Mouse (Mus musculus) brain, embryonic 18.5 days (tissue): ENCODE measurements at regions not wholly inside any gene's neighbourhood (a gene's known extent, or its start where the extent isn't known, plus 50 kb on each side); places are given as distances from the start of the nearest gene placed in this dataset.

Source experiments
- DNase-seq: peaks from one replicate; pipeline ENCODE4 v3.0.0-alpha.2; 2012; ENCODE audit warnings: low read depth, low spot score

DNA sequence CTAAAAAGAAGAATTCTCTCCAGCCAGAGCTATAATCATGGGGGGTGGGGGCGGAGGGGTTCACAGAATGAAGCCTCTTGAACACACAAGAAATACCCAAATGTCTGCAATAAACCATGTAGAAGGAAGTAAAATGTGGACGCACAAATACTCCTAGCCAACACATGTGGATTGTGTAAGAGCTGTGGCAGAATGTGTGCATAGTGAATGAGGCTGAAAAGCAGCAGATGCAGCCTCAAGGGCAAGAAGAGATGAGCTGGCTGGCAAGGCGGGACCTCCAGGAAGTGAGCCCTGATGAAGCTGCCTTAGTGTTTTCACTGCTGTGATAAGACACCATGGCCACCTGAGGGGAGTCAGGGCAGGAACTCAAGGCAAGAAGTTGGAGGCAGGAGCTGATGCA lies 53.3 kb upstream of the Arhgap28 start:
- DNase-seq, result no peak

DNA sequence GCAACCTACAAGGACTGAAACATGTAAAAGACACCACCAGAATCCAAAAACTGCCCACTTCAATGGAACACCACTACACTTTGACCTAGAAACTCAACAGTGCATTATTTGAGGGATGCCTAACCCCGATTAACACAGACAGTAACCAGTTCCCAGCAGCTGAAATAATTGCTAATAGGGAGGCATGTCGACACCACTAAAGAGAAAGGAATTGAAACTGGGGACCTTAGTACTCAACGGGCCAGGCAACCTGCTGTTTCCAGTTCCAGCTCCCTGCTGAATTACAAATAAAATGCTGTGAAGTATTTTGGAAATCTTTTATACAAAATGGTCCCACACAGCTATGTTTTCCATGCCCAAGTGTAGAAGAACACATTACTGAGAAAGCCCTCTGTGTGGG lies 56.5 kb upstream of the Arhgap28 start:
- DNase-seq, result no peak

DNA sequence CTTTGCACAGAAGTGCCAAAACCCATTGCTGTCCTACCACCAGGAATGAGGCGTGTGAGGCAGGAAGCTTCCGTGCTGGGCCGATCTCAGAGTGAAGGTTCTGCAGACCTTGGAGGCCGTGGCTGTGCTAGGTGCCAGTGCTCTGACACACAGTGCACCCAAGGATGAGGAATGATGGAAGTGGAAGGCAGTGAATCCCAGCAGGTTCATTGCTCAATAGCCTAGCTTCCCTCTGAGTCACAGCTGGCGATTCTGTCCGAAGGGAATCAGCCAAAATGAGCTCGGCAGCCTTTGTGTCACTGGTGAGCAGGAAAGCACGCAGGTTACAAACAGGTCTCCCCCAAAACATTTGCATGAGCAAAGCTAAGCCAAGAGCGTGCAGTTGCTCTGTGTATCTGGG lies 61.8 kb upstream of the Arhgap28 start:
- DNase-seq, result no peak

DNA sequence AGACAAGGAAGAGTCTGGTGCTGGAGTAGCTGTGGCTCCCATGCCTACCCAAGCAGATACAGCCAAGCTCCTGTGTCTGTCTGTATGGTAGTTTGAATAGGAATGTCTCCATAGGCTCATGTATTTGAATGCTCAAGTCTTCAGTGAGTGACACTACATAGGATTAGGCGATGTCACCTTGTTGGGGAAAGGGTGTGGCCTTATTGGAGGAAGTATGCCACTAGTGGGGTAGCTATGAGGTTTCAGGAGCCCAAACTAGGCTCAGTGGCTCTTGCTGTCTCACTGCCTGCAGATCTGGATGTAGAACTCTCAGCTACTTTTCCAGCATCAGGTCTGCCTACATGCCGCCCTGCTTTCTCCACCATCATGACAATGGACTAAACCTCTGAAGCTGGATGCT lies 62.3 kb upstream of the Arhgap28 start:
- DNase-seq, result no peak

DNA sequence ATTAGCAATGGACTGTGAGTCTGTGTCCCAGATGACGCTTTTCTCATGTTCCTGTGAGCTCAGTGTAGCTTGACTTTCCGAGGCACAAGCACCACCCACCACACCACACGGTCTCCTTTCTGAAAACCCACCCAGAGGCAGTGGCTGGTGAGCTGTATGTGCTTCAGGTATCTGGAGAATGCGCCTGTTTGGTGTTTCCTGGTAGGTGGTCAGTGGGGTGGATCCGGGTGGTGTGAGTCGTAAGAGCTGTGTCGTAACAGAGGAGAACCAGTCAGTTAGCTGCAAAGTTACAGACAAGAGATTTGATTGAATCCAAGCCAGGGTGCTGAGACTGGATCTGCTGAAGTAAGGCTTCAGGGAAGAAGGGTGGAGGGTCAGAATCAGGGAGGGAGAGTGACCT lies 65.1 kb upstream of the Arhgap28 start:
- DNase-seq, result no peak

DNA sequence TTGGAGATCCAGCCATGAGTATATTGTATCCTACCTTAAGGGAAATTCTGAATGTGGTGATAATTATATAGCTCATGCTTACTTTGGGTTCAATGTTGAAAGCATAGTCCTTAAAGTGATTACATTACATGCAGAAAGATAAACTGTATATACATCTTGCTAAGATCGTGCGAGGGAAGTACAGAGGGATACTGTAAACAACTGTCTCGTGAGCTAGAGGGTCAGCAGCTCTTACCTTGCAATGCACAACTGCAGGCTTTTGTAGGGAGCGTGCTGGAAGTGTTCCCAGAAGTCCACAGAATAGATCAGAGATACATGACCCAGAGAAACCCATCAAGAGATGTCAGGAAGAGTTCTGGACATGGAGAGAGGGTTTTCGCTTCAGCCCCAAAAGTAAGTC lies 65.6 kb upstream of the Arhgap28 start:
- no peak for DNase-seq

DNA sequence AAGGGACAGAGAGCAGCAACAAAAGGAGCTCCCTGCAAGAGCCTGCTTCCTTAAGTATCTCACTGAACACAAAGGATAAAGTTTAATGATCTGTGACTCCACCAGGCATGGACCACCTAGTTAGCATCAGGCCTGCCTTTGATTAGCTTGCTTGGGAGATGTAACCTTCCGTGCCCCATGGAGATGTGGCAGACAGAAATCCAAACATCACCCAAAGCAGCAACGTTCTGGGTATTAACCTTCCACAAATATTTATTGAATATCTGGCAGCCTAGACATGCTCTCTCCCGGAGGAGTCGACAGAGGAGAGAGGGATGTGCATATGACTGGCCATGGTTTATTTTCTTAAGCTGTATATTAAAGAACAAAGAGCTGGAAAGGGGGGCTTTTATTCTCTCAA lies 67.6 kb upstream of the Arhgap28 start:
- DNase-seq, result no peak

DNA sequence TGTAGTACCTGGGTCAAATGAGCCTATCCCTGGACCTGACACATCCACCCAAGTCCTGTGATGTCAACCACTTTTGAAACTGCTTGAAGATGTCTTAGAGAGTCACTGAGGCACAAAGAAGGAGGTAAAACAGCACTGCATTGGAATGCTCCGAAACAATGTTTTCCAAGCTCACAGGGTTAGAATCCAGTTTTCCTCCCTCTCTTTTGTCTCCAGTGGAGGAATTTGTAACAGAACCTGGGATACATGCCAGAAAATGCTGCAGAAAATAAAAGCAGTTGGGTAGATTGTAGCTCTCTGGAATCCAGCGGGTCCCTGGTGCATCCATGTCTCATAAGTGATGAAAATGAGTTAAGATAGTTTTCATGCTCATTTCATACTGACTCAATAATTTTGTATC lies 71.8 kb upstream of the Arhgap28 start:
- DNase-seq, result no peak

DNA sequence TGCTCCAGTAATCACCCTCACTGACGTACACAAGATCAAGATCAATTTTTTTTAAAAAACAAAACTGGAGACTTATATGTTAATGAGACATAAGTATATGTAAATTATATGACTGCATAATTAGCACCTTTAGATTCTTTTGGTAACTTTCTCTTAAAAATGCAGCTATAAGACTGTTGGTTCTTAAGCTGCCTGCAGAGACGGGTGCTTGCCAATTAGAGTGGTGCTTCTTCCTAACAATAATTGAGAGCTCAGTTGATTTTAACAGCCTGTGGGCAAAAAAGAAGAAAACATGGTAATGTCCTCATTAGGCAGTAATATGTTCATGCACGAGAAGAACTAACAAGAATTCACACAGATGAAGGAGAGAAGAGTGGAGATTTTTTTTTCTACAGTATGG lies 74.8 kb upstream of the Arhgap28 start:
- peak; percentile 60 for DNase-seq

DNA sequence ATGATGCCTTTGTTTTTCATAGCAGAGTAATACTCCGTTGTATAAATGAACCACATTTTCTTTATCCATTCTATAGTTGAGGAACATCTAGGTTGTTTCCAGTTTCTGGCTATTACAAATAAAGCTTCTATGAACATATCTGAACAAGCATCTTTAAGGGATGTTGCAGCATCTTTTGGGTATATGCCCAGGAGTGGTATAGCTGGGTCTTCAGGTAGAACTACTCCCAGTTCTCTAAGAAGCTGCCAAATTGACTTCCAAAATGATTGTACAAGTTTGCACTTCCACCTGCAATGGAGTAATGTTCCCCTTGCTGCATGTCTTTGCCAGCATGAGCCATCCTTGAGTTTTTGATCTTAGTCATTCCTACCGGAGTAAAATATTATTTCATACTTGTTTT lies 80.5 kb upstream of the Arhgap28 start:
- DNase-seq, result no peak

DNA sequence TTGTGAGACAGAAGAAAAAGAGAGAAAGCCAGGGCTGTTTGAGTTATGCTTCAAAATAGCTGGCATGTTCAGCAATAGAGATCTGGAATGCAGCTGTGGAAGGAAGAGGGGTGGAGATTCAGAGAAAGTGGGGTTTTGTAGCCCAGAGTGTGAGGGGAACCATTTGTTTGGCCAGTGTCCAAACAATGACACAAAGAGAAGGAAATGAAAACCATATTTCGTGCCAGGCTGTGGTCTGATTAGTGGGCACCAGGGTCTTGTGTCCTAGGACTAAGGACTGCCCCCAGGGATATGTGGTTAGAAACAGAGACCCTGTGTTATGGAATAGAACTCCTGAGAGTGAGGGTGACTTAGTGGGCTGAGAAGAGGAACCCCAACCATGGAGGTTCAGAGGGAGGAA lies 83.2 kb upstream of the Arhgap28 start:
- no peak for DNase-seq

DNA sequence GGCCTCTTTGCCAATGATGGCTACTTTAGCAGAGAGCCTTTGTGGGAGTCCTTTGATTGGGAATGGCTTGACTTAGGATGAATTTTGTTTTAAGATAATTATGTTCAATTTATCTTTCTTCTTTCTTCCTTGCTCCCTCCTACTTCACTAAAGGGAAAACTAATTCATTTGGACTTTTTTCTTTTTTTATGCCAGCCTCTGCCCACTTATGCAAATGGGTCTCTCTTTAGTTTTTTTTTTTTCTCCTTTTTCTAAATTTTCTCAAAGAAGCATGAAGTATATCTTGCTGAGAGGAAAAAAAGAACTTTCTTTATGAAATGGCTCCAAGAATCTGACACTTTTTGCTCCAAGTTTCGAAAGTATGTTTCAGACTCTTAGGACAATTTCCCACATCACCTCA lies 85.3 kb upstream of the Arhgap28 start:
- DNase-seq, result no peak

DNA sequence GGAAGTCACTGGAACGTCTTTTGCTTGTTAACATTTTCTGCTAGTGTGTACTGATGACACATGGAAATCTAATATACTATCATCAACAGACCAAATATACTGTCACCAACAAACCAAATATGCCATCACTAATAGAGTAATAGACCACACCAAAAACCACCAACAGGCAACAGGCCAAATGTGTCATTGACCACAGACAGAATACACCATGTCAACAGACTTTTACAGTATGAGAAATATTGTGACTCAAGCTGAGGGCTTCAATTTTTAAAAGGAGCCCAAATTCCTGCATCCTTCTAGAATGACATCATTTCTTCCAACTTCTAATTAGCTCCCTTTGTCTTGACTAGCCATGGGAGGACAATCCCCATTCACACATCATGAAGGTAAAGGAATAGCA lies 85.9 kb upstream of the Arhgap28 start:
- no peak for DNase-seq

DNA sequence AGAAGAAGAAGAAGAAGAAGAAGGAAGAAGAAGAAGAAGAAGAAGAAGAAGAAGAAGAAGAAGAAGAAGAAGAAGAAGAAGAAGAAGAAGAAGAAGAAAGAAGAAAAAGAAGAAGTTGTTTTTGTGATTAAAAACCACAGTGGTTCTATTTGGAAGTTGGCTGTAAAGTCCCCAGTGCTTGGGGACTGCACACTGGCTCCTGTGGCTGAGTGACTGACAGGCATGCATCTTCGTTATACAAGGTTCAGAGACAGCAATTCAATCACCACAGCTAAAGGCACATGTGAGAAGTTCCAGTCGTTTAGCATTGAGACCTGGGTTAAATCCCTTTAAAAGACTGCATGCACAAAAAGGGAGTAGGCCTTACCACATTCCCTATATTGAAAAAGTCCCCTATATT lies 93.1 kb upstream of the Arhgap28 start:
- DNase-seq, result no peak

DNA sequence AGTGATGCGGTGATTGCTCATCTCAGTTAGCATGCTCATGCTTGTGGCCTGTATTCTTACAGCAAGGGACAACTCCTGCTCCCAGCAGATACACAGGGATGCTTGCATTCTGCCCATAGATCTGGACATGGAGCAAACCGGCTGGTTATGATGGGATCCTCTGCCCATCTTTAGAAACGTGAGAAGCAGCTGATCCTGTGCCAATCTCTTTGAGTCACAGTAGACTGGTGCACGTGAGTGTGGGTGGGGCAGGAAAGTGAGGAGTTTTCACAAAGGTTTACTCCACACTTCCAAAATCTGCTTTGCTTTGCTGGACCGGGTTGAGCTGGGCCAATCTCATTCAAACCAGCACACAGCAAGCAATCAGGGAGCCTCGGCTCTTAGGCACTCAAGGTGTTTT lies 93.5 kb upstream of the Arhgap28 start:
- DNase-seq, result no peak

DNA sequence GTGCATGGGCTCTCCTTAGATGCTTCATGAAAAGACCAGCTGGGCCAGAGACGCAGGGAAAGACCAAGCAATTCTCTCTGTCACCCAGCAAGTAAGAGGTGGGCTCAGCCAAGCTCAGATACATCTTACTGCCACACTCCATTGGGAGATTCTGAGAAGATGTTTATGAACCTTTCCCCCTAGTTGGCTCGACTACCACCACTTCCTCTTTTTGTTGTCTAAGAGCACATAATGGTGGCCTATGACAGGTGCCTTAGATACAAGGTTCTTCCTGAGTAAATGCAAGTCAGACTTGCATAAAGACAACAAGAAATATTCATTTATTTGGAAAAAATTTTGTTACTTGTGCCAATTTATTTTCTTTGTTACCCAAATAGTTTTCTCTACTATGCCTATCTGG lies 96.2 kb upstream of the Arhgap28 start:
- DNase-seq, result no peak

DNA sequence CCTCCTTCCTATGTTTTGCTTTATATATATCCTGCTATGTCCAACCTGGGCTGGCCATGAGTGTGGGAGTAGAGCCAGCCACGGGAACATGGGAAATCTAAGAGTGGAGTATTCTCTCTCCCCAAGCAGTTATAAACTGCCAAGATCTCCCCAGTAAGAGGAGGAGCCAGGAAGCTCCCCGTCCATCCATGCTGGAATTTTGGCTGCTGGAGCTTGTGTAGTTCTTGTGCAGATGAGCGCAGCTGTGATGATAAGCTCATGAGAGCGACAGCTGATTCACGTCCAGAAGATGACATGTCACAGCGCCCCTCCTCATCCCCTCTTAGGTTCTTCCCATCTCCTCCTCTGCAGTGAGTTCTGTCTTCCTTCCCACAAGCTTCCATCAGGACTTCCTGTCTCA lies 99.4 kb upstream of the Arhgap28 start:
- no peak for DNase-seq

DNA sequence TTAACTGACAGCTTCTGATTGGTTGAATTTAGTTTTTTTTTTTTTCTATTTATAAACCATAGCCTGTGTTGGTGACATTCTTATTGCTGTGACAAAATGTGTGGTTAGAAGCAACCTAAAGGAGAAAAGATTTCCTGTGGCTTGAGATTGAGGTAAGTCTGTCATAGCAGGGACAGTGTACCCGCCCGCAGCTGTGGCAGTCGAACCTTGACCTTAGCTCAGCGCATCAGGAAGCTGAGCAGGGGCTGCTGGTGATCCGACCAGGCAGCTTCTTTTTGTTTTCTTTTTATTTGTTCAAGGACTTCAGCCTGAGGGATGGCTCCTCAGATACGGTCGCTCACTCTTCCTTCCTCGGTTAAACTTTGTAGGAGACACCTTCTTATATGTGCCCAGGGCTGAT lies 102.4 kb upstream of the Arhgap28 start:
- no peak for DNase-seq

DNA sequence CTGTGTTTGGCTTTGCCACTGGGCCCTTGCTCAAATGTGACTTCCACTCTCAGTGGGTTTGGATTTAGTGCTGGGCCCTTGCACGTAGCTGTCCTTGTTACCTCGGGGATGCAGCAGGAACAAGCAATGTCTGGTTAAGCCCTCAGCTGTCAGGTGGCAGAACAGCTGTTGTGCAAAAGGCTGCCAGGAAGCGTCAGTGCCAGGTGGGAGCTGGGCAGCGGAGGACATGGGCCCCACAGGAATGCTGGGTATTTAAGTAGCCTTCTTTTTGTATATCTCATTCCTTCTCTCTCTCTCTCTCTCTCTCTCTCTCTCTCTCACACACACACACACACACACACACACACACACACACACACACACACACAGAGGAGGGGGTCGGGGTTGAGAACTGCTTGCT lies 104.0 kb upstream of the Arhgap28 start:
- DNase-seq, result no peak

DNA sequence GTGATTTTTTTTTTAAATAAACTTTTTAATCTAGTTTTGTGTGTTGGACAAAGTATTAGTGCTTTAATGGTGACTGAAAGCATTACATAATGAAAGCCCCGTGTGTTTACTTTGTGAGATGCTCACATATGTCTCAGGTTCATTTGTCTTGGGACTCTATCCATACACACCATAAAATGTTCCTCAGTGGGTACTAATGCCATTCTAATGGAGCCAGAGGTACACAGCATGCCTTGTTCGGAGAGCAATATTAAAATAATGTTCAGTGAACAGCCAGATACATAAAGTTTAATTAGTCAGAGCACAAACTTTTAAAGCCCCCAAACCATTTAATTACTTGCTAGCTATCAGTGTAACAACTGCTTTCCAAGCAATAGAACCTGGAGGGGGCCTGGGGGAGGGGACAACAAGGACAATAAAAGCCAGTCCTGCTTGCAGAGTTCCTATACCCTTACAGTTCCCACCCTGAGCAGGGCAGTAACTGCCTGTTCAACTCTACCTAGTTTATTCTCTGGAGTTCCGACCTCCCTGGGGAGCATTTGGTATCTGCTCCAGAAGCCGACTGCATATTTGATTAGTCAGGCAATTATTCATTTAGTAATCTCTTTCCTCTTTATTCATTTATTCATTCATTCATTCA lies 108.0 kb upstream of the Arhgap28 start:
- no peak for DNase-seq

DNA sequence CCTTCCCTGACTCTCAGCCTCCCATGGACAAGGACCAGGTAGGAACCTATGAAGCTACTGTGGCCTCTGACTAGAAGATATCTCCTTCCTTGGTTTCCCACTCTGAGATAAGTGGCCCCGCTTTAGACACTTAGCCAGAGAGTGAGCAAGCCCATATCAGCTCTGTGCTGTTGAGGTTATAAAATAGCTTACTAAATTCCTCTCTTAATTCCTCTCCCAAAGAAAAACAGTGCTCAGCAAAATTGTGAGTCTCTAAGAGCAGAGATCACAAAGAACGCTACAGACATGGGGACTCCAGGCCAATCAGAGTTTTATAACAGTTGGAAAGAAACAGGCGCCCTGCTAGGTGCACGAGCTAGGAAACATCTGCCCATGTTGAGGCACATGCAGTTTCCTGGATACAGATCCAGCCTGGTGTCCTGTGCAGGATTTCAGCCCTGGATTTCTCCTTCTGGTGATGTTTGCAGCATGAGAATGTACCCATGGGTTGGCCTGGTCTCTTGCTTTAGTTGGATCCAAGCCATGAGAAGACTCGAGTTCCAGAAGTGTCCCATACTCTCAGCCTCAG lies 108.9 kb upstream of the Arhgap28 start:
- DNase-seq, result no peak

DNA sequence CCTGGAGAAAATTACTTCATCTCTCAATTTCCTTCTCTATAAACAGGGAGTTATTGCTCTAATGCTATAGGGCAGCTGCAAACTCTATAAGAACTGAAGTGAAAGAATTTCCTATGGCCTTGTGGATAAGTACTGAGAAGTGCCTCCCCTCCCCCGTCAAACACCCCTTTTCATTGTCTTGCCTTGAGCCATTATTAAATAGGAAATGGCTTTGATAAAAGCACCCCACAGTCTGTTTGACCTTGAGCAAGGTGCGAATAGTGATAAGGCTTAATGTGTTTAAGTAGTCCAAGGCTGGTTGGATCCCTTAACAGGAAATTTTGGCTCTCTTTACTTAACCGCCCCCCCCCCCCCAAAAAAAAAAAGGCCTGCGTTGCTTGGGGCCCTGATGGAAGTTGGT lies 111.7 kb upstream of the Arhgap28 start:
- DNase-seq, result no peak

DNA sequence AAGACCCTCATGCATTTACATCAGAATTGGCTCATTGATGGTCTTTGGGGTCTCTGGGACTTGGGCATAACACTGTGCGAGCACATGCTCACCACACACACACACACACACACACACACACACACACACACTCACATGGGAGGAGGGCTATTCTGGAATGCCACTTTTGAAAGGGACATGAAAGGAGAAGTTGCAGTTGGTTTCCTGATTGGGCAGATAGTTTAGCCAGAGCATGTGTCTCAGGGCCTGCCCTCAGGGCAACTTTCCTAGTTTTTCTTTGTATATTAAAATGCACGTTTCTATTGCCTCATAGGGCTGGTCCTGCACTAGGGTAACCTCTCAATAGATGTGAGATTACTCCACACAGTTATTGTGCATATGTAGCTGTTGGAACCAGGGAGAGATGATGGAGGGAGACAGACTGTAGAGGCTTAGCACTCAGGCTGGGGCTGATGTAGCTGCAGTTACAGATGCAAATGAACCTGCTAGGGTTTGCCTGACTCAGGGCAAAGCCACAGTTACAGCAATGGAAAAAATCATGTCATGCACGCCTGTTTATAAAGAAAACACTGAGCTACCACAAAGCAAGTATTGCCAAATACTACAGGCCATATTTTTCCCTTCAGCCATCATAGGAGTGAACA lies 115.3 kb upstream of the Arhgap28 start:
- no peak for DNase-seq

DNA sequence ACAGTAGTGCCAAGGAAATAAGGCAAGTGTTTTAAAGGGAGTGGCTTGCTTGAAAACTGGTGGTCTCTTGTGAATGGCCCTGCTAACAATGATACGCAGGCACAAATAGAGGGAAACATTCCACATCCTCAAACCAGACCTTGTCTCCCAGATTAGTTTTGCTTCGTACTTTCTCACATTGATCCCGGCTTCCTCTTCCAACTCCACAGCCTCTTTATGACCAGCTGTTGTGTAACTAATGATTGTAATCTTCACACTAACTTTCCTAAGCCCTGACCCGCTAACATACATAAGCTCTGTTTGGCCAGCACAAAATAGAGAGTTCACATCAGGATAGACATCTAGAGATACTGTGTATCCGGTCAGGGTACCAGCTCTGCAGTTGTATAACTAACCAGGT lies 116.3 kb upstream of the Arhgap28 start:
- DNase-seq, result no peak
